Mouse (Mus musculus) heart, adult 2 months (tissue): ENCODE results near the gene Cfap298.

Experiments
- CTCF ChIP-seq: fragments of 200-600 bp; IDR thresholded peaks from 2 replicates; pipeline ENCODE4 v1.8.1; 2022; ENCODE audit warnings: antibody characterized with exemption, mild to moderate bottlenecking, moderate library complexity
- EP300 ChIP-seq: fragments of 200-500 bp; IDR thresholded peaks from 2 replicates; pipeline ENCODE4 v1.6.1; 2011; ENCODE audit warnings: low read depth, low read length, control low read depth; ENCODE audit not compliant: insufficient read depth

GRCm38 (mm10) chr16:90885781-90886565 is 48.9 kb downstream of the Cfap298 start:
- TF ChIP-seq EP300 = peak; percentile 31; the same call in 1 of the 2 replicates
- TF ChIP-seq CTCF = no peak
